21 mouse cellular contexts compared by ENCODE assay signal in the genomic region with DNA sequence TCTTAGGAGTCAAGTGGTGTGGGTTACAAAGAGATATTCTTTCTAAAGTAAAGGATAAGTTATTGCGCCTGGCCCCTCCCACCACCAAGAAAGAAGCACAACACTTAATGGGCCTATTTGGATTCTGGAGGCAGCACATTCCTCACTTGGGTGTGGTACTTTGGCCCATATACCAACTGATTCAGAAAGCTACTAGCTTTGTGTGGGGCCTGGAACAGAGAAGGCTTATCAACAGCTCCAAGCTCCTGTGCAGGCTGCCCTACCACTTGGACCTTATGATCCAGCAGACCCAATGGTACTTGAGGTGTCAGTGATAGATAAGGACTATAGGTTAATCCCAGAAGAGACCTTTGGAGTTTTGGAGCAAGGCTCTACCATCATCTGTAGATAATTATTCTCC. TPM values are rescaled to one million over a fixed set of nuclear protein-coding genes. Genes with fewer than 3 reads are reported as not detected.
DNase-seq lines count a peak whose midpoint lies in the region; ATAC-seq and TF ChIP-seq lines count a peak whose summit lies in the region.
"Had no signal": no experiment of that assay in that cellular context is flagged by ENCODE, and none has a peak within 500 bp of the region (broad histone marks: within the 10 kb centered on the region; RNA-seq: fewer than 3 reads in every experiment).

No protein-coding gene starts in this region.

- TF ChIP-seq CTCF in small intestine, adult 2 months (IDR thresholded peaks at IDR 0.05; ENCODE audit: extremely low read depth, insufficient read length, insufficient replicate concordance, low read depth, low read length) = no peak

- H3K36me3 ChIP-seq in intestine, embryonic 16.5 days (ENCODE audit: control insufficient read depth, insufficient read depth, low read length) = no peaks in the 10 kb centered on the region
- no peaks in the 10 kb centered on the region for H3K36me3 ChIP-seq in small intestine, adult 2 months (ENCODE audit: control insufficient read depth, insufficient read depth, low read length)
- H3K36me3 ChIP-seq: embryonic facial prominence, embryonic 13.5 days; heart, embryonic 13.5 days; hindbrain, embryonic 12.5 days had no signal

- peak; percentile 43 for DNase-seq in heart, adult 11 months
- no peak for DNase-seq in heart, postnatal 25 days (ENCODE audit: low spot score)
- DNase-seq in NIH3T3 (ENCODE audit: low read depth) = peak; percentile 18
- no peak for DNase-seq in thymus, postnatal 10 days (ENCODE audit: low spot score in 2 of 2)
- no peak for DNase-seq in layer of hippocampus, postnatal 14 days (ENCODE audit: low spot score in 2 of 2)
- no peak for DNase-seq in thymus, postnatal 36 days
- DNase-seq: adrenal gland, postnatal 14 days; cerebellum, adult 11-12 months; cerebellum, adult 9-10 months; cerebellum, postnatal 25 days; gastrocnemius, adult 2 months; gastrocnemius, postnatal 25 days; heart, postnatal 4 days had no signal

- no peak overlapping the region for H3K4me2 ChIP-seq in intestine, embryonic 16.5 days (ENCODE audit: low read depth, low read length)
- H3K4me2 ChIP-seq: embryonic facial prominence, embryonic 13.5 days; heart, embryonic 13.5 days; hindbrain, embryonic 12.5 days had no signal

- no peaks in the 10 kb centered on the region for H3K9me3 ChIP-seq in intestine, embryonic 16.5 days (ENCODE audit: control insufficient read depth, low read length)
- H3K9me3 ChIP-seq: heart, embryonic 13.5 days; hindbrain, embryonic 12.5 days had no signal

- 97% methylated on average over 1 of the region's 1 CpGs for WGBS in intestine, embryonic 16.5 days
- WGBS in small intestine, adult 2 months = 70% methylated on average over 1 of the region's 1 CpGs

- intact Hi-C loops in heart, postnatal 25 days (cut with DNase I) = no loop called here

- H3K27ac ChIP-seq in intestine, embryonic 16.5 days (ENCODE audit: low read length) = no peak overlapping the region
- peak overlapping the region; percentile 87; the same call in 1 of the 2 replicates for H3K27ac ChIP-seq in small intestine, adult 2 months (ENCODE audit: insufficient read depth, low read depth, low read length)
- H3K27ac ChIP-seq: embryonic facial prominence, embryonic 13.5 days; gastrocnemius, adult 2 months; heart, embryonic 13.5 days; hindbrain, embryonic 12.5 days had no signal

- no peaks in the 10 kb centered on the region for H3K4me1 ChIP-seq in intestine, embryonic 16.5 days (ENCODE audit: control insufficient read depth, insufficient read depth, low read length)
- peaks cover 19% of the 10 kb centered on the region; the same call in 1 of the 2 replicates for H3K4me1 ChIP-seq in small intestine, adult 2 months (ENCODE audit: control insufficient read depth, insufficient read depth, insufficient read length, low read length)
- H3K4me1 ChIP-seq: heart, embryonic 13.5 days; hindbrain, embryonic 12.5 days had no signal

- H3K4me3 ChIP-seq in intestine, embryonic 16.5 days (ENCODE audit: low read length) = no peak overlapping the region
- H3K4me3 ChIP-seq in small intestine, adult 2 months (ENCODE audit: low read depth, low read length) = no peak overlapping the region
- H3K4me3 ChIP-seq: embryonic facial prominence, embryonic 13.5 days; gastrocnemius, adult 2 months; heart, embryonic 13.5 days; hindbrain, embryonic 12.5 days had no signal

- ATAC-seq in intestine, embryonic 16.5 days = peak; percentile 82
- ATAC-seq: activated CD4-positive, CD25-positive, alpha-beta regulatory T cell, adult 4 months; forebrain, embryonic 14.5 days; hindbrain, embryonic 16.5 days had no signal

- TF ChIP-seq POLR2A in small intestine, adult 2 months (IDR thresholded peaks at IDR 0.05; ENCODE audit: low read depth, low read length) = no peak

- no peaks in the 10 kb centered on the region for H3K27me3 ChIP-seq in intestine, embryonic 16.5 days (replicated peaks; ENCODE audit: control insufficient read depth, insufficient read depth, low read length)
- H3K27me3 ChIP-seq in small intestine, adult 2 months (ENCODE audit: control insufficient read depth, insufficient read depth, low read length) = no peaks in the 10 kb centered on the region
- H3K27me3 ChIP-seq: embryonic facial prominence, embryonic 13.5 days; heart, embryonic 13.5 days; hindbrain, embryonic 12.5 days had no signal

- H3K9ac ChIP-seq in intestine, embryonic 16.5 days (ENCODE audit: low read depth, low read length) = no peak overlapping the region
- H3K9ac ChIP-seq: embryonic facial prominence, embryonic 13.5 days; heart, embryonic 13.5 days; hindbrain, embryonic 12.5 days had no signal

RNA-seq across cellular contexts. Expression of a gene that starts 15.0 kb away (rescaled TPM):
- 10 to 100 TPM; 43.6 to 55.6 TPM for total RNA-seq in heart, postnatal 25 days (2021)
- 68.1 and 71.9 TPM in 2 replicates for polyA plus RNA-seq in intestine, embryonic 16.5 days (2015; fragmentation: Nextera tagmentation; extraction: Ambion mirVana)
- polyA plus RNA-seq in small intestine, adult 2 months (2012; rRNA removed) = 52.4 and 170 TPM in 2 replicates
- total RNA-seq in layer of hippocampus, postnatal 14 days (2021) = 10 to 100 TPM; 46.4 TPM

Comparison
In these comparisons a context has a peak if more than half of its experiments do, and no peak if none do; other contexts are left out.
1. DNase-seq: peak in heart, adult 11 months (single experiment) and NIH3T3 (single experiment); none in heart, postnatal 25 days (single experiment), thymus, postnatal 10 days (0 of 2), layer of hippocampus, postnatal 14 days (0 of 2) and thymus, postnatal 36 days (0 of 2).